Mouse (Mus musculus) C2C12 (cell line): ENCODE data around the gene Pigx. TPM values are rescaled to one million over a fixed set of nuclear protein-coding genes. Genes with fewer than 3 reads are reported as not detected.

Source experiments
- H3K27me3 ChIP-seq: one replicate; pipeline ENCODE4 v1.6.1; 2011; ENCODE audit not compliant: control insufficient read depth, insufficient read depth, insufficient read length
- H3K36me3 ChIP-seq: one replicate; pipeline ENCODE4 v1.6.1; 2011; ENCODE audit not compliant: control insufficient read depth, insufficient read depth
- H3K4me3 ChIP-seq: one replicate; pipeline ENCODE4 v1.5.1; 2011; ENCODE audit warnings: mild to moderate bottlenecking, control low read depth; ENCODE audit not compliant: poor library complexity, insufficient read depth, severe bottlenecking
- H3K79me2 ChIP-seq: one replicate; pipeline ENCODE4 v1.6.1; 2011; ENCODE audit not compliant: control insufficient read depth, insufficient read depth
- H3K79me3 ChIP-seq: one replicate; pipeline ENCODE4 v1.6.1; 2011; ENCODE audit warnings: low read depth, control low read depth
- H3ac ChIP-seq: one replicate; pipeline ENCODE3; 2011; ENCODE audit warnings: low read depth; ENCODE audit not compliant: control insufficient read depth, insufficient read length
- CEBPB ChIP-seq: IDR thresholded peaks from one replicate; pipeline ENCODE4 v1.6.1; 2011; ENCODE audit warnings: low read depth, mild to moderate bottlenecking, control low read depth, moderate library complexity
- CTCF ChIP-seq: IDR thresholded peaks from one replicate; pipeline ENCODE4 v1.5.1; 2011; ENCODE audit not compliant: control insufficient read depth, insufficient read depth, insufficient read length
- FOSL1 ChIP-seq: IDR thresholded peaks from one replicate; pipeline ENCODE4 v1.8.0; 2011; ENCODE audit warnings: mild to moderate bottlenecking, low read length; ENCODE audit not compliant: poor library complexity, insufficient read depth, severe bottlenecking
- MAX ChIP-seq: IDR thresholded peaks from one replicate; pipeline ENCODE4 v1.6.1; 2011; ENCODE audit warnings: mild to moderate bottlenecking, control low read depth
- MYOD1 ChIP-seq: IDR thresholded peaks from one replicate; pipeline ENCODE4 v1.6.1; 2011; ENCODE audit warnings: low read depth; ENCODE audit not compliant: control insufficient read depth, insufficient read length
- MYOG ChIP-seq: IDR thresholded peaks from one replicate; pipeline ENCODE4 v1.6.1; 2011; ENCODE audit not compliant: control insufficient read depth, insufficient read length; ENCODE audit errors: extremely low read depth
- USF1 ChIP-seq: IDR thresholded peaks from one replicate; pipeline ENCODE4 v1.6.1; 2011; ENCODE audit warnings: low read depth, mild to moderate bottlenecking, control low read depth, moderate library complexity
- polyA plus RNA-seq: library from polyadenylated mRNA; unstranded; fragments of >200 nt; fragmentation: generic; extraction: Trizol; gene quantifications from one replicate; pipeline ENCODE4 v1.2.1, GENCODE M21; 2012; ENCODE audit warnings: missing spikeins

The Pigx gene
- polyA plus RNA-seq, 1 experiment, result 30.8 TPM

- no peaks in the 10 kb centered on the region for H3K79me2 ChIP-seq
- H3K4me3 ChIP-seq, result no peak overlapping the region
- no peaks in the 10 kb centered on the region for H3K27me3 ChIP-seq
- no peak overlapping the region for H3ac ChIP-seq
- TF ChIP-seq MYOG (no peak), CEBPB (no peak), USF1 (no peak), CTCF (no peak), MAX (no peak), MYOD1 (no peak), FOSL1 (no peak)
- no peaks in the 10 kb centered on the region for H3K36me3 ChIP-seq
- H3K79me3 ChIP-seq, result no peaks in the 10 kb centered on the region
Measured at GRCm38 (mm10) chr16:32114406-32114805, 14.9 kb upstream of the Pigx start.

- Histone ChIP-seq H3K79me2 (no peaks in the 10 kb centered on the region), H3K36me3 (no peaks in the 10 kb centered on the region), H3K27me3 (no peaks in the 10 kb centered on the region), H3K79me3 (no peaks in the 10 kb centered on the region), H3K4me3 (no peak overlapping the region), H3ac (no peak overlapping the region)
- no peak for TF ChIP-seq USF1
- no peak for TF ChIP-seq MYOD1
- TF ChIP-seq FOSL1, result no peak
- no peak for TF ChIP-seq CTCF
Measured at GRCm38 (mm10) chr16:32113541-32114218, 14.1 kb upstream of the Pigx start.

- Histone ChIP-seq H3ac (no peak overlapping the region), H3K36me3 (peaks cover 6% of the 10 kb centered on the region), H3K79me2 (no peaks in the 10 kb centered on the region), H3K4me3 (no peak overlapping the region), H3K79me3 (no peaks in the 10 kb centered on the region), H3K27me3 (no peaks in the 10 kb centered on the region)
- TF ChIP-seq MAX (no peak), FOSL1 (no peak)
Measured at GRCm38 (mm10) chr16:32110951-32111699, 11.6 kb upstream of the Pigx start.

DNA sequence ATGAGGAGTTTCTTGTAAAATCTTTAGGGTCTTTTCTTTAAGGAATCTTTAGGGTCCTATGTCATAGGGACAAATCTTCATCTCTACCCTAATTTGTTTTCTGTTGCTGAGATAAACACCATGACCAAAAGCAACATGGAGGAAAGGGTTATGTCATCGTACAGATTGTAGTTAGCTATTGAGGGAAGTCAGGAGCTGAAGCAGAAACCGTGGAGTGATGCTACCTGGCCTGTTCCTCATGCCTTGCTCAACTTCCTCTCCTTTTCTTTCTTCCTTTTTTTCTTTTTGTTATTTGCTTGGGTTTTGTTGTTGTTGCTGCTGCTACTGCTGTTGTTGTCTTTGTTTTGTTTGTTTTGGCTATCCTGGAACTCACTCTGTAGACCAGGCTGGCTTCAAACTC is 9.0 kb upstream of the Pigx start:
- Histone ChIP-seq H3K36me3 (peaks cover 6% of the 10 kb centered on the region), H3K79me2 (no peaks in the 10 kb centered on the region), H3ac (no peak overlapping the region), H3K79me3 (no peaks in the 10 kb centered on the region), H3K27me3 (no peaks in the 10 kb centered on the region), H3K4me3 (no peak overlapping the region)
- TF ChIP-seq MYOD1 (no peak), FOSL1 (no peak), CTCF (no peak), MAX (no peak), USF1 (no peak), MYOG (no peak), CEBPB (no peak)

DNA sequence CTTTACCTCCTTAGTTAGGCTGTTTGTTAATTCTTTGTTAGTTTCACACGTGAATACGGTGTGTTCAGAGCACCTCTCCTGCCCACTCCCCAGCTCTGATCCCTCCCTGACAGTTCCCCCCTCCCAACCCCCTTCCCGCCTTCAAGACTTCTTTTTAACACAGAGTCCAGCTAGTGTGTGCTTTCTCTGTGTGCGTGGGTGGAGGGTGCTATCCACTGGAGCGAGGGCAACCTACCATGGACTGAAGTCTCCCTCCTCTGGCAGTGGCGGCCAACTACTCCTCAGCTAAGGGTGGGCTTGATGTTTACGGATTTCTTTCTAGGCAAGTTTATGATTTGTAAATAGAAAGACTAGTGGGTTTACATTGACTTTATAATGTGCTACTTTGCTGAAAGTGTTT is 8.6 kb upstream of the Pigx start:
- Histone ChIP-seq H3K79me3 (no peaks in the 10 kb centered on the region), H3K4me3 (no peak overlapping the region), H3K79me2 (no peaks in the 10 kb centered on the region), H3K27me3 (no peaks in the 10 kb centered on the region), H3ac (no peak overlapping the region), H3K36me3 (peaks cover 6% of the 10 kb centered on the region)
- no peak for TF ChIP-seq FOSL1
- TF ChIP-seq CTCF, result no peak
- TF ChIP-seq USF1, result no peak
- TF ChIP-seq MYOG, result no peak
- no peak for TF ChIP-seq MYOD1
- TF ChIP-seq CEBPB, result no peak
- no peak for TF ChIP-seq MAX

GRCm38 (mm10) chr16:32107342-32108045 is 8.0 kb upstream of the Pigx start:
- TF ChIP-seq CTCF, result no peak
- TF ChIP-seq USF1, result no peak
- TF ChIP-seq MYOG, result no peak
- TF ChIP-seq MYOD1, result no peak
- no peak for TF ChIP-seq CEBPB
- no peak for TF ChIP-seq FOSL1
- no peak overlapping the region for H3ac ChIP-seq
- H3K4me3 ChIP-seq, result no peak overlapping the region
- H3K79me2 ChIP-seq, result no peaks in the 10 kb centered on the region
- no peaks in the 10 kb centered on the region for H3K79me3 ChIP-seq
- H3K36me3 ChIP-seq, result peaks cover 6% of the 10 kb centered on the region
- no peaks in the 10 kb centered on the region for H3K27me3 ChIP-seq
